11 mouse cellular contexts compared by ENCODE assay signal in the genomic region with DNA sequence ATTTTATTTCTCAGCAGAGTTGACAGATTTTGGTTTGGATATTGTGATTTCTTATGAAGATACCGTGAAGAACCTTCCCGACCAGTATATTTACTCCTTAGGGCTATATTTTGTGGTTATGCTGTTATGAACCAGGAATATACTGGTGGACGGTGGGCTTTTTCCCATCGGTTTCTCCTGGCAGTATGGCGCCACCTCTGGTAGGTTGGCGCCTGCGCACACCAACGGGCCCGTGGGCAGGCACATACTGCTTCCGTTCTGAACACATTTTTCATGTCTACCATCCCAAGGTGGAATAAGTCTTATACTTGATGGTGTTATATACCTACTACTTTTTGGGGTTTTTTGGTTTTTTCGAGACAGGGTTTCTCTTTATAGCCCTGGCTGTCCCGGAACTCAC. TPM values are rescaled to one million over a fixed set of nuclear protein-coding genes. Genes with fewer than 3 reads are reported as not detected.
A peak's percentile ranks its signal among the peaks of the same experiment; 100 is the strongest.
DNase-seq lines count a peak whose midpoint lies in the region; ATAC-seq and TF ChIP-seq lines count a peak whose summit lies in the region.
"Had no signal": no experiment of that assay in that cellular context is flagged by ENCODE, and none has a peak within 500 bp of the region (broad histone marks: within the 10 kb centered on the region; RNA-seq: fewer than 3 reads in every experiment).

No protein-coding gene starts in this region.

- H3K4me2 ChIP-seq in forebrain, embryonic 12.5 days, result no peak overlapping the region
- no peak overlapping the region for H3K4me2 ChIP-seq in neural tube, embryonic 11.5 days (ENCODE audit: low read depth)
- no peak overlapping the region for H3K4me2 ChIP-seq in stomach, postnatal 0 days (replicated peaks; ENCODE audit: low read depth)

- peaks cover 21% of the 10 kb centered on the region for H3K9me3 ChIP-seq in forebrain, embryonic 10.5 days
- H3K9me3 ChIP-seq in forebrain, embryonic 12.5 days, result 0 out of 2 replicates have a peak, but pooled peaks cover 4% of the 10 kb centered on the region
- no peaks in the 10 kb centered on the region for H3K9me3 ChIP-seq in neural tube, embryonic 11.5 days (ENCODE audit: control insufficient read depth, low read length)
- no peaks in the 10 kb centered on the region for H3K9me3 ChIP-seq in limb, embryonic 10.5 days (replicated peaks)
- no peaks in the 10 kb centered on the region for H3K9me3 ChIP-seq in stomach, postnatal 0 days (ENCODE audit: control insufficient read depth, low read length)

- H3K9ac ChIP-seq in forebrain, embryonic 12.5 days, result no peak overlapping the region
- H3K9ac ChIP-seq in neural tube, embryonic 11.5 days (ENCODE audit: low read length), result no peak overlapping the region
- no peak overlapping the region for H3K9ac ChIP-seq in stomach, postnatal 0 days (ENCODE audit: low read length)

- peak overlapping the region; percentile 89; the same call in 1 of the 2 replicates for H3K4me3 ChIP-seq in forebrain, embryonic 10.5 days
- H3K4me3 ChIP-seq in forebrain, embryonic 12.5 days (replicated peaks), result no peak overlapping the region
- H3K4me3 ChIP-seq in neural tube, embryonic 11.5 days (ENCODE audit: low read depth, low read length), result no peak overlapping the region; the same call in 1 of the 2 replicates
- peak overlapping the region; percentile 15; the same call in 1 of the 2 replicates for H3K4me3 ChIP-seq in limb, embryonic 10.5 days
- no peak overlapping the region for H3K4me3 ChIP-seq in stomach, postnatal 0 days (ENCODE audit: low read depth, low read length)

- no peak for ATAC-seq in forebrain, embryonic 12.5 days (ENCODE audit: low FRiP score)
- ATAC-seq in neural tube, embryonic 11.5 days (ENCODE audit: insufficient read depth, low FRiP score, low TSS enrichment), result no peak
- no peak for ATAC-seq in stomach, postnatal 0 days (ENCODE audit: low FRiP score, low TSS enrichment)

- peak; percentile 54 for TF ChIP-seq CTCF in stomach, postnatal 0 days (IDR thresholded peaks at IDR 0.05; ENCODE audit: low read depth)

- intact Hi-C loops in left cerebral cortex, postnatal 10 days (cut with DNase I), result loop anchor here (5.0 kb wide), 1 partner anchor 62 kb away; no protein-coding TSS in a partner anchor

- H3K27ac ChIP-seq in forebrain, embryonic 10.5 days, result no peak overlapping the region
- no peak overlapping the region for H3K27ac ChIP-seq in forebrain, embryonic 12.5 days
- no peak overlapping the region for H3K27ac ChIP-seq in neural tube, embryonic 11.5 days (ENCODE audit: low read depth, low read length)
- no peak overlapping the region for H3K27ac ChIP-seq in limb, embryonic 10.5 days
- no peak overlapping the region for H3K27ac ChIP-seq in stomach, postnatal 0 days (replicated peaks)

- no peak for DNase-seq in forebrain, embryonic 10.5 days (ENCODE audit: extremely low spot score, low spot score)
- peak; percentile 47 for DNase-seq in neural tube, embryonic 11.5 days (ENCODE audit: low spot score)
- no peak for DNase-seq in neural tube, embryonic 10.5 days (ENCODE audit: extremely low spot score, low spot score)
- no peak for DNase-seq in limb, embryonic 10.5 days (ENCODE audit: low spot score)
- no peak for DNase-seq in stomach, postnatal 0 days (ENCODE audit: low spot score)
- no peak for DNase-seq in urinary bladder, postnatal 36 days (ENCODE audit: low spot score in 2 of 2)
- no peak for DNase-seq in left cerebral cortex, postnatal 10 days (ENCODE audit: extremely low spot score in 1 of 2, low spot score in 2 of 2)
- DNase-seq: adrenal gland, postnatal 10 days; right cerebral cortex, postnatal 4 days had no signal

- H3K27me3 ChIP-seq in forebrain, embryonic 10.5 days (ENCODE audit: poor library complexity, severe bottlenecking), result no peaks in the 10 kb centered on the region
- H3K27me3 ChIP-seq in forebrain, embryonic 12.5 days, result no peaks in the 10 kb centered on the region
- no peaks in the 10 kb centered on the region for H3K27me3 ChIP-seq in neural tube, embryonic 11.5 days (ENCODE audit: control insufficient read depth, insufficient read depth, low read length)
- no peaks in the 10 kb centered on the region for H3K27me3 ChIP-seq in limb, embryonic 10.5 days (ENCODE audit: low read depth, poor library complexity, severe bottlenecking)
- H3K27me3 ChIP-seq in stomach, postnatal 0 days (ENCODE audit: control insufficient read depth, insufficient read depth, low read length), result no peaks in the 10 kb centered on the region

- H3K4me1 ChIP-seq in forebrain, embryonic 10.5 days, result peaks cover 15% of the 10 kb centered on the region
- peaks cover 15% of the 10 kb centered on the region for H3K4me1 ChIP-seq in forebrain, embryonic 12.5 days
- H3K4me1 ChIP-seq in neural tube, embryonic 11.5 days (ENCODE audit: control insufficient read depth, insufficient read depth, low read length), result peaks cover 3% of the 10 kb centered on the region; the same call in 1 of the 2 replicates
- peaks cover 9% of the 10 kb centered on the region for H3K4me1 ChIP-seq in limb, embryonic 10.5 days
- H3K4me1 ChIP-seq in stomach, postnatal 0 days (replicated peaks; ENCODE audit: control insufficient read depth, insufficient read depth), result no peaks in the 10 kb centered on the region

- peaks cover 49% of the 10 kb centered on the region for H3K36me3 ChIP-seq in forebrain, embryonic 10.5 days (replicated peaks)
- peaks cover 38% of the 10 kb centered on the region for H3K36me3 ChIP-seq in forebrain, embryonic 12.5 days (replicated peaks)
- H3K36me3 ChIP-seq in neural tube, embryonic 11.5 days (ENCODE audit: control insufficient read depth, insufficient read depth, low read length), result peaks cover 3% of the 10 kb centered on the region
- peaks cover 45% of the 10 kb centered on the region for H3K36me3 ChIP-seq in limb, embryonic 10.5 days
- H3K36me3 ChIP-seq in stomach, postnatal 0 days (ENCODE audit: control insufficient read depth, insufficient read depth, low read length), result no peaks in the 10 kb centered on the region

- WGBS in forebrain, embryonic 10.5 days, result 92% methylated on average over 12 of the region's 12 CpGs
- 94% methylated on average over 12 of the region's 12 CpGs for WGBS in forebrain, embryonic 12.5 days
- 93% methylated on average over 12 of the region's 12 CpGs for WGBS in neural tube, embryonic 11.5 days
- WGBS in limb, embryonic 10.5 days, result 91% methylated on average over 12 of the region's 12 CpGs
- WGBS in stomach, postnatal 0 days, result 91% methylated on average over 12 of the region's 12 CpGs

- no peak for TF ChIP-seq EP300 in stomach, postnatal 0 days (optimal IDR thresholded peaks at IDR 0.05)

RNA-seq across cellular contexts. Expression of gene Eid2, which starts 1.7 kb away (rescaled TPM):
- 1.4 and 1.7 TPM in 2 replicates for polyA plus RNA-seq in forebrain, embryonic 10.5 days (2016; fragmentation: Nextera tagmentation; extraction: Ambion mirVana)
- polyA plus RNA-seq in forebrain, embryonic 12.5 days (2016; fragmentation: Nextera tagmentation; extraction: Ambion mirVana), result 3.8 and 7.1 TPM in 2 replicates
- 17.6 and 18.3 TPM in 2 replicates for polyA plus RNA-seq in neural tube, embryonic 11.5 days (2014; fragmentation: Nextera tagmentation; extraction: Ambion mirVana)
- 2.9 and 3.9 TPM in 2 replicates for polyA plus RNA-seq in limb, embryonic 10.5 days (2016; fragmentation: Nextera tagmentation; extraction: Ambion mirVana)
- polyA plus RNA-seq in stomach, postnatal 0 days (2015; fragmentation: Nextera tagmentation; extraction: Ambion mirVana), result 4.5 and 4.8 TPM in 2 replicates
- total RNA-seq in left cerebral cortex, postnatal 10 days (2021), result 10 to 100 TPM; 73.5 to 79.5 TPM

RNA-seq across cellular contexts. Expression of gene Eid2b, which starts 8.2 kb away (rescaled TPM):
- polyA plus RNA-seq in forebrain, embryonic 10.5 days (2016; fragmentation: Nextera tagmentation; extraction: Ambion mirVana), result 9.6 and 9.7 TPM in 2 replicates
- polyA plus RNA-seq in forebrain, embryonic 12.5 days (2016; fragmentation: Nextera tagmentation; extraction: Ambion mirVana), result 24.1 and 27.8 TPM in 2 replicates
- 17.1 and 19.0 TPM in 2 replicates for polyA plus RNA-seq in neural tube, embryonic 11.5 days (2014; fragmentation: Nextera tagmentation; extraction: Ambion mirVana)
- 7.6 and 11.2 TPM in 2 replicates for polyA plus RNA-seq in limb, embryonic 10.5 days (2016; fragmentation: Nextera tagmentation; extraction: Ambion mirVana)
- 7.2 and 7.9 TPM in 2 replicates for polyA plus RNA-seq in stomach, postnatal 0 days (2015; fragmentation: Nextera tagmentation; extraction: Ambion mirVana)
- total RNA-seq in left cerebral cortex, postnatal 10 days (2021), result 10 to 100 TPM; 41.8 to 44.2 TPM

RNA-seq across cellular contexts. Expression of gene Selenov, which starts 21.6 kb away (rescaled TPM):
- polyA plus RNA-seq in forebrain, embryonic 10.5 days (2016; fragmentation: Nextera tagmentation; extraction: Ambion mirVana), result 0.50 and 0.66 TPM in 2 replicates
- polyA plus RNA-seq in forebrain, embryonic 12.5 days (2016; fragmentation: Nextera tagmentation; extraction: Ambion mirVana), result 0.41 and 0.94 TPM in 2 replicates
- 0.45 and 0.66 TPM in 2 replicates for polyA plus RNA-seq in neural tube, embryonic 11.5 days (2014; fragmentation: Nextera tagmentation; extraction: Ambion mirVana)
- polyA plus RNA-seq in limb, embryonic 10.5 days (2016; fragmentation: Nextera tagmentation; extraction: Ambion mirVana), result not detected in 2 replicates
- 0.22 and 0.33 TPM in 2 replicates for polyA plus RNA-seq in stomach, postnatal 0 days (2015; fragmentation: Nextera tagmentation; extraction: Ambion mirVana)
- total RNA-seq in left cerebral cortex, postnatal 10 days (2021), result 1 to 10 TPM; 2.9 to 4.5 TPM
- polyA plus RNA-seq: embryonic facial prominence, embryonic 11.5 days had no signal

RNA-seq across cellular contexts. Expression of gene Dll3, which starts 32.7 kb away (rescaled TPM):
- 13.4 and 13.7 TPM in 2 replicates for polyA plus RNA-seq in forebrain, embryonic 10.5 days (2016; fragmentation: Nextera tagmentation; extraction: Ambion mirVana)
- 42.9 and 43.5 TPM in 2 replicates for polyA plus RNA-seq in forebrain, embryonic 12.5 days (2016; fragmentation: Nextera tagmentation; extraction: Ambion mirVana)
- 69.8 and 79.0 TPM in 2 replicates for polyA plus RNA-seq in neural tube, embryonic 11.5 days (2014; fragmentation: Nextera tagmentation; extraction: Ambion mirVana)
- 0.56 and 2.3 TPM in 2 replicates for polyA plus RNA-seq in limb, embryonic 10.5 days (2016; fragmentation: Nextera tagmentation; extraction: Ambion mirVana)
- polyA plus RNA-seq in stomach, postnatal 0 days (2015; fragmentation: Nextera tagmentation; extraction: Ambion mirVana), result 0.92 and 0.96 TPM in 2 replicates
- 1 to 10 TPM; 1.8 to 3.1 TPM for total RNA-seq in left cerebral cortex, postnatal 10 days (2021)

RNA-seq across cellular contexts. Expression of gene Timm50, which starts 42.5 kb away (rescaled TPM):
- polyA plus RNA-seq in forebrain, embryonic 10.5 days (2016; fragmentation: Nextera tagmentation; extraction: Ambion mirVana), result 238 and 253 TPM in 2 replicates
- 189 and 196 TPM in 2 replicates for polyA plus RNA-seq in forebrain, embryonic 12.5 days (2016; fragmentation: Nextera tagmentation; extraction: Ambion mirVana)
- polyA plus RNA-seq in neural tube, embryonic 11.5 days (2014; fragmentation: Nextera tagmentation; extraction: Ambion mirVana), result 199 and 219 TPM in 2 replicates
- polyA plus RNA-seq in limb, embryonic 10.5 days (2016; fragmentation: Nextera tagmentation; extraction: Ambion mirVana), result 223 and 243 TPM in 2 replicates
- 69.4 and 69.6 TPM in 2 replicates for polyA plus RNA-seq in stomach, postnatal 0 days (2015; fragmentation: Nextera tagmentation; extraction: Ambion mirVana)
- total RNA-seq in left cerebral cortex, postnatal 10 days (2021), result 10 to 100 TPM; 44.7 to 49.0 TPM

Comparison
In these comparisons a context has a peak if more than half of its experiments do, and no peak if none do; other contexts are left out.
1. H3K4me3 ChIP-seq: peak in forebrain, embryonic 10.5 days (single experiment) and limb, embryonic 10.5 days (single experiment); none in forebrain, embryonic 12.5 days (single experiment), neural tube, embryonic 11.5 days (single experiment) and stomach, postnatal 0 days (single experiment).